Mouse (Mus musculus) forebrain, postnatal 0 days (tissue): ENCODE data around the gene Tbc1d16. TPM values are rescaled to one million over a fixed set of nuclear protein-coding genes. Genes with fewer than 3 reads are reported as not detected.
A peak's percentile ranks its signal among the peaks of the same experiment; 100 is the strongest.

Experiments
- ATAC-seq: fragments of 200-750 bp; cut with Nextera tagmentation; 2 replicates; pipeline ENCODE4 v1.8.0; 2017; ENCODE audit warnings: mild to moderate bottlenecking, moderate library complexity
- DNase-seq: peaks from one replicate; pipeline ENCODE4 v3.0.0-alpha.2; 2015
- H3K27ac ChIP-seq: fragments of 300-500 bp; sonication (generic); 2 replicates; pipeline ENCODE4 v1.5.1; 2014; ENCODE audit warnings: low read depth, mild to moderate bottlenecking, antibody characterized with exemption, low read length, moderate library complexity, mixed read lengths
- H3K27me3 ChIP-seq: fragments of 300-500 bp; sonication (generic); 2 replicates; pipeline ENCODE4 v1.6.1; 2014; ENCODE audit warnings: mild to moderate bottlenecking, low read length, mixed read lengths; ENCODE audit not compliant: insufficient read depth
- H3K36me3 ChIP-seq: fragments of 300-500 bp; sonication (generic); 2 replicates; pipeline ENCODE4 v1.6.1; 2014; ENCODE audit warnings: mild to moderate bottlenecking, moderate library complexity; ENCODE audit not compliant: insufficient read depth
- H3K4me1 ChIP-seq: fragments of 300-500 bp; sonication (generic); 2 replicates; pipeline ENCODE4 v1.6.1; 2014; ENCODE audit warnings: antibody characterized with exemption; ENCODE audit not compliant: insufficient read depth
- H3K4me2 ChIP-seq: fragments of 300-500 bp; sonication (generic); 2 replicates; pipeline ENCODE4 v1.6.1; 2014; ENCODE audit warnings: low read depth, mild to moderate bottlenecking, moderate library complexity
- H3K4me3 ChIP-seq: fragments of 300-500 bp; sonication (generic); 2 replicates; pipeline ENCODE4 v1.5.1; 2014; ENCODE audit warnings: low read depth, low read length, mixed read lengths
- H3K9ac ChIP-seq: fragments of 300-500 bp; sonication (generic); 2 replicates; pipeline ENCODE4 v1.6.1; 2014; ENCODE audit warnings: mild to moderate bottlenecking
- H3K9me3 ChIP-seq: fragments of 300-500 bp; sonication (generic); 2 replicates; pipeline ENCODE4 v1.6.1; 2016; ENCODE audit warnings: low read length
- CTCF ChIP-seq: sonication (generic); IDR thresholded peaks from 2 replicates; pipeline ENCODE4 v1.5.1; 2016; ENCODE audit warnings: antibody characterized with exemption, control low read depth, low read depth
- WGBS: fragments of 180-500 bp; shearing (Covaris S2); extraction: QIAGEN DNeasy Blood & Tissue Kit; methylation state at CpG from one replicate; pipeline ENCODE4 v1.1.7; 2014; 5-methylcytosine and 5-hydroxymethylcytosine counted together
- polyA plus RNA-seq: library from polyadenylated mRNA; unstranded; fragments of >200 nt; fragmentation: Nextera tagmentation; extraction: Ambion mirVana; gene quantifications from 2 replicates; pipeline ENCODE4 v1.2.1, GENCODE M21; 2015
- total RNA-seq: library from RNA; depleted of rRNA; stranded (reverse); fragments of >200 nt; gene quantifications from 2 replicates; pipeline ENCODE4 v1.2.3, GENCODE M21; 2014

Gene Tbc1d16
- total and polyA plus RNA-seq, 2 experiments from 2014 or later = 60.4 to 153 TPM

DNA sequence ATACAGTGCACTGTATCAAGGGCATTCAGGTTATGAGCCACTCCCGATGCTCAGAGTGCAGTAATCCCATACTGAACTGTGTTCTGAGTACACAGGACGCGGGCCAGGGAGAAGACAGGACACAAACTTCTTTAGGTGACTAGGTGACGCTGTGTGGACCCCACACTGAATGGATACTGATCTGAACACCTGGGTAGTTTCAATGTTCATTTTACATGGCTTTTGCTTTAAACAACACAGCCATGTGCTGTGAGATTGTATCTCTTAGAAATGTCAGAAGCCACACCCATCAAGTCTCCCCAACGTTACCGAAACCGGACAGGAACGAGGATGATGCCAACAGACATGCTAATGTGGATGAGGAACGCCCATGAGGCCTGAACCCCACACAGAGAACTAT lies 35.7 kb downstream of the Tbc1d16 start:
- H3K36me3 ChIP-seq = 0 out of 2 replicates have a peak, but pooled peaks cover 3% of the 10 kb centered on the region
- no peak overlapping the region for H3K27ac ChIP-seq
- ATAC-seq (no peak), DNase-seq (no peak)
- WGBS = 83% methylated on average over 9 of the region's 9 CpGs
- no peak overlapping the region for H3K4me3 ChIP-seq
- no peaks in the 10 kb centered on the region for H3K4me1 ChIP-seq
- no peaks in the 10 kb centered on the region for H3K9me3 ChIP-seq
- TF ChIP-seq CTCF = no peak
- no peak overlapping the region for H3K4me2 ChIP-seq
- no peaks in the 10 kb centered on the region for H3K27me3 ChIP-seq
- H3K9ac ChIP-seq = no peak overlapping the region

DNA sequence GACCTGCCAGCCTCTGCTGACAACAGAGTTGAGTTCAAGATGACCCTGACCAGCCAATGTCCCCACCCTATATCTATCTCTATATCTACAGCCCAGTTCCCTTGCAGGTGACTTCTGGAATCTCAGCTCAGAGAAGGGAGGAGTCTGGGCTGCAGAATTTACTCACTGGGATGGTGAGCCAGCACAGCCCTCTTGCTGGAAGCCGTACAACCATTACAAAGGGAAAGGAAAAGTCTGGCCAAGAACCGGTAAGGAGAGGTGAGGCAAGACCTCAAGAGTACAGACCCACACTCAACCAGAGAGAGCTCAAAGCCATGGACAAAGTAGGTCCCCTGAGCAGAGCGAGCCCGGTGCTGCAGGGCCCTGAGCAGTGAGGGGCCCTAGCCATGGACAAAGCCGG lies 36.1 kb downstream of the Tbc1d16 start:
- Histone ChIP-seq H3K9ac (no peak overlapping the region), H3K36me3 (0 out of 2 replicates have a peak, but pooled peaks cover 3% of the 10 kb centered on the region), H3K4me3 (no peak overlapping the region), H3K27ac (no peak overlapping the region), H3K4me1 (peaks cover 2% of the 10 kb centered on the region; the same call in 1 of the 2 replicates), H3K4me2 (no peak overlapping the region), H3K27me3 (no peaks in the 10 kb centered on the region), H3K9me3 (no peaks in the 10 kb centered on the region)
- DNase-seq = no peak
- no peak for TF ChIP-seq CTCF
- ATAC-seq = no peak
- WGBS = 80% methylated on average over 5 of the region's 5 CpGs

DNA sequence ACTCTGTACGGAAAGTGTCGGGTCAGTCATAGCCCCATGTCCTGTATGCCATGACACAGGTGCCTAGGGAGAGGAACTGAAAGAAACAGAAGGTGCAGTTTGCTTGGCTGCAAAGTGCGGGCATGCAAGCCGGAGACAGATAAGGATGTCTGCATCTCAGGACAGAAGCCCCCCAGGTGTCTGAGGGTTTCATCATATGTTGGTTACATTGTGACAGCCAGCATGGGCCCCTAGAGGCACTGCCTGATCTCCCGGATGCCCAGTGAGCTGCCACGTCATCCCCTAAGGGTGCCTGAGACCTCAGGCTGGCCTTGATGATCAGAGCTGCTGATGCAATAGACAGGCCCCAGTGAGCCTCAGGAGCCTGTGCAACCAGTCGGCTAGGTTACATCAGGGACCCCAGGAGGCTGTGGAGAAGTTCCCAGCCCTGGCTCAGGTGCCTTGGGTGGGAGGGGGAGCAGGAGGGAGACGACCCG lies 36.7 kb downstream of the Tbc1d16 start:
- no peaks in the 10 kb centered on the region for H3K9me3 ChIP-seq
- whole genome bisulfite sequencing = 87% methylated on average over 9 of the region's 9 CpGs

DNA sequence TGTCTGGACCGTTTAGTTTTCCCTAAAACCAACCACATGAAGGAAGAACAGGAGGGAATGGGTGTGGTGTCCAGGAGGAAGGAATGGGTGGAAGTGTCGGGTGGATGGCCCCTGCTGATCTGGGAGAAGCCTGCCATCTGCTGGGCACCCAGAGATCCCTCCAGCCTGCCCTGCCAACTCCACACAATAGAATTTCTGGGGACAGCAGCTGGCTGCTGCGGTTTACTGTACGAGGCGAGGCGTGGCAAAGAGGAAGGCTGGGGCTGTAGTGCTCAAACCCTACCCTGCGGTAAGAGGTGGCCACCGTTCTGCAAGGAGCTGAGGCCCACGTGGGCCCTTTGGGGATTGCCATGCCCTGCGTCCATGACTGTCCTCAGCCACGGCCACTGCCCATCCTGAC lies 37.8 kb downstream of the Tbc1d16 start:
- Histone ChIP-seq H3K36me3 (0 out of 2 replicates have a peak, but pooled peaks cover 3% of the 10 kb centered on the region), H3K9me3 (no peaks in the 10 kb centered on the region), H3K4me1 (peaks cover 6% of the 10 kb centered on the region; the same call in 1 of the 2 replicates), H3K27ac (no peak overlapping the region), H3K4me2 (no peak overlapping the region), H3K4me3 (no peak overlapping the region), H3K9ac (no peak overlapping the region), H3K27me3 (no peaks in the 10 kb centered on the region)
- peak; percentile 82 for TF ChIP-seq CTCF
- DNase-seq (peak; percentile 72), ATAC-seq (peak; percentile 79)
- WGBS = 30% methylated on average over 11 of the region's 11 CpGs

More for the DNA sequence above, 36.7 kb downstream of the Tbc1d16 start:
- Histone ChIP-seq H3K4me1 (peaks cover 6% of the 10 kb centered on the region; the same call in 1 of the 2 replicates), H3K4me2 (no peak overlapping the region), H3K4me3 (no peak overlapping the region), H3K36me3 (0 out of 2 replicates have a peak, but pooled peaks cover 3% of the 10 kb centered on the region), H3K9ac (no peak overlapping the region), H3K27me3 (no peaks in the 10 kb centered on the region), H3K27ac (no peak overlapping the region)
- DNase-seq = no peak
- no peak for TF ChIP-seq CTCF
- no peak for ATAC-seq

DNA sequence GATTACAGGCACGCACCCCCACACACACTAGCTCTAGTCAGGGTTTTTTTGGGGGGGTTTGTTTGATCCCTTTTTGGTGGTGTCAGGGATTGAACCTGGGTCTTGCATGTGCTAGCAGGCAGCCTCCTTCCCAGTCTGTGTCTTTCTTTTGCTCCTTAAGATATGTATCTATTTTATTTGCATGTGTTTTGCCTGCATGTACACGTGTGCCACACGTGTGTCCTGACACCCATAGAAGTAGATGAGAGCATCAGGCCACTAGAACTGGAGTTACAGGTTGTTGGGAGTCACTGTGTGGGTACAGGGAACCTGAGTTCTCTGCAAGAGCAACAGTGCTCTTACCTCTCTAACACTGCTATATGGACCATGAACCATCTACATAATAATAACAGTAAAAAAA lies 39.0 kb downstream of the Tbc1d16 start:
- no peak overlapping the region for H3K27ac ChIP-seq
- H3K27me3 ChIP-seq = no peaks in the 10 kb centered on the region
- H3K9me3 ChIP-seq = no peaks in the 10 kb centered on the region
- 93% methylated on average over 3 of the region's 3 CpGs for WGBS
- no peak for TF ChIP-seq CTCF
- DNase-seq (no peak), ATAC-seq (no peak)
- H3K4me3 ChIP-seq = no peak overlapping the region
- H3K36me3 ChIP-seq = 0 out of 2 replicates have a peak, but pooled peaks cover 3% of the 10 kb centered on the region
- no peak overlapping the region for H3K9ac ChIP-seq
- H3K4me2 ChIP-seq = no peak overlapping the region
- peaks cover 6% of the 10 kb centered on the region; the same call in 1 of the 2 replicates for H3K4me1 ChIP-seq

DNA sequence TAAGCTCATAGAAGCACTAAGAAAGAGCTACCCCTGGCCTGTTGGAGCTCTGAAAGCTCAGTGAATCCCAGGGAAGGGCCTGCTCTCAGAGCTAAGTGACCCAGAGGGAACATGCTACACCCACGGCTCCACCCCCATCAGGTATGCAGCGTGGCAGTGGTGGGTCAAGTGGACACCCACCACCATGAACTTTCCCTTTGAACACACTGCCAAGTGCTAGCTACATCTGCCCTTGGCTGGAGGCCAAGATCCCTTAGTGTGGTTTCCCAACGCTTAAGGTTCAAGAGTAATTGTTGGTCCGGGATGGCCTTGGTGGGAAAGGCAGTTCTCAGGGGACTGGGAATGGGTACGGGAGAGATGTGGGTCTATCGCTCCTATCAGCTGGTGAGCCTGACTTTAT lies 39.9 kb downstream of the Tbc1d16 start:
- no peak overlapping the region for H3K4me2 ChIP-seq
- ATAC-seq (no peak), DNase-seq (no peak)
- peaks cover 6% of the 10 kb centered on the region; the same call in 1 of the 2 replicates for H3K4me1 ChIP-seq
- no peak for TF ChIP-seq CTCF
- 0 out of 2 replicates have a peak, but pooled peaks cover 3% of the 10 kb centered on the region for H3K36me3 ChIP-seq
- H3K9ac ChIP-seq = no peak overlapping the region
- H3K27me3 ChIP-seq = no peaks in the 10 kb centered on the region
- H3K27ac ChIP-seq = no peak overlapping the region
- WGBS = 48% methylated on average over 6 of the region's 6 CpGs
- no peaks in the 10 kb centered on the region for H3K9me3 ChIP-seq
- no peak overlapping the region for H3K4me3 ChIP-seq

DNA sequence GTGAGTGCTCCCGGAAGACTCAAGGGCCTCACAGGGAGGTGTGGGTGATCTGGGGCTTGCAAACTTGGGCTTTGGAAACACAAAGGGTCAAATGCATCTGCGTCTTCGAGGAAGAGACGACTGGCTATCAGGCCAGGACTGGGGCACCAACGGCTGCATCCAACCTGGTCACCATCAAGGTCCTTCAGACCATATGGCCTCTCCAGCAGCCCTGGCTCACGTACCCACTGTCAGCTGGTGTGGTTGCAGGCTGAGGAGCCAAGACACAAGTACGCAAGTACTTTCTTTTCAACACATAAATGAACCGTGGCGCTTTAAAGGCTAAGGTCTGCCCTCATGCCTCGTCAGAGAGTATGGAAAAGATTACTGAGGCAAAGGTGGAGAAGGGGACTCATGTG lies 40.5 kb downstream of the Tbc1d16 start:
- H3K36me3 ChIP-seq = 0 out of 2 replicates have a peak, but pooled peaks cover 3% of the 10 kb centered on the region
- no peaks in the 10 kb centered on the region for H3K27me3 ChIP-seq
- no peak overlapping the region for H3K9ac ChIP-seq
- no peak overlapping the region for H3K4me2 ChIP-seq
- no peak overlapping the region for H3K4me3 ChIP-seq
- WGBS = 57% methylated on average over 10 of the region's 10 CpGs
- H3K27ac ChIP-seq = no peak overlapping the region
- H3K9me3 ChIP-seq = no peaks in the 10 kb centered on the region
- H3K4me1 ChIP-seq = peaks cover 6% of the 10 kb centered on the region; the same call in 1 of the 2 replicates
- TF ChIP-seq CTCF = no peak
- DNase-seq = no peak
- no peak for ATAC-seq
